Mouse (Mus musculus) embryonic facial prominence, embryonic 14.5 days (tissue): ENCODE data around the gene Rab11fip4. TPM values are rescaled to one million over a fixed set of nuclear protein-coding genes. Genes with fewer than 3 reads are reported as not detected.

Experiments
- ATAC-seq: fragments of 200-750 bp; cut with Nextera tagmentation; 2 replicates; pipeline ENCODE4 v1.8.0; 2017; ENCODE audit warnings: low read depth, moderate number of reproducible peaks, moderate TSS enrichment
- DNase-seq: peaks from one replicate; pipeline ENCODE4 v3.0.0-alpha.2; 2015; ENCODE audit warnings: low spot score
- H3K27ac ChIP-seq: fragments of 300-500 bp; sonication (generic); replicated peaks from 2 replicates; pipeline ENCODE4 v1.5.1; 2014; ENCODE audit warnings: low read depth, mild to moderate bottlenecking, low read length, moderate library complexity
- H3K27me3 ChIP-seq: fragments of 300-500 bp; sonication (generic); replicated peaks from 2 replicates; pipeline ENCODE4 v1.6.1; 2014; ENCODE audit warnings: low read length; ENCODE audit not compliant: control insufficient read depth, insufficient read depth
- H3K36me3 ChIP-seq: fragments of 300-500 bp; sonication (generic); 2 replicates; pipeline ENCODE4 v1.6.1; 2014; ENCODE audit warnings: low read length, mixed read lengths; ENCODE audit not compliant: control insufficient read depth, insufficient read depth
- H3K4me1 ChIP-seq: fragments of 300-500 bp; sonication (generic); 2 replicates; pipeline ENCODE4 v1.6.1; 2014; ENCODE audit warnings: antibody characterized with exemption, low read length; ENCODE audit not compliant: control insufficient read depth, insufficient read depth
- H3K4me2 ChIP-seq: fragments of 300-500 bp; sonication (generic); 2 replicates; pipeline ENCODE4 v1.6.1; 2014; ENCODE audit warnings: low read depth, mild to moderate bottlenecking, low read length, moderate library complexity, mixed read lengths
- H3K4me3 ChIP-seq: fragments of 300-500 bp; sonication (generic); 2 replicates; pipeline ENCODE4 v1.5.1; 2014; ENCODE audit warnings: low read depth, mild to moderate bottlenecking, low read length
- H3K9ac ChIP-seq: fragments of 300-500 bp; sonication (generic); 2 replicates; pipeline ENCODE4 v1.6.1; 2014; ENCODE audit warnings: low read depth, mild to moderate bottlenecking, low read length, moderate library complexity, mixed read lengths
- H3K9me3 ChIP-seq: fragments of 300-500 bp; sonication (generic); 2 replicates; pipeline ENCODE4 v1.6.1; 2016; ENCODE audit warnings: low read length; ENCODE audit not compliant: control insufficient read depth
- WGBS: fragments of 180-500 bp; shearing (Covaris S2); extraction: QIAGEN DNeasy Blood & Tissue Kit; methylation state at CpG from one replicate; pipeline ENCODE4 v1.1.7; 2014; 5-methylcytosine and 5-hydroxymethylcytosine counted together
- polyA plus RNA-seq: library from polyadenylated mRNA; unstranded; fragments of >200 nt; fragmentation: Nextera tagmentation; extraction: Ambion mirVana; gene quantifications from 2 replicates; pipeline ENCODE4 v1.2.1, GENCODE M21; 2014

The Rab11fip4 gene
- polyA plus RNA-seq, 1 experiment from 2014 or later, result 5.4 TPM

DNA sequence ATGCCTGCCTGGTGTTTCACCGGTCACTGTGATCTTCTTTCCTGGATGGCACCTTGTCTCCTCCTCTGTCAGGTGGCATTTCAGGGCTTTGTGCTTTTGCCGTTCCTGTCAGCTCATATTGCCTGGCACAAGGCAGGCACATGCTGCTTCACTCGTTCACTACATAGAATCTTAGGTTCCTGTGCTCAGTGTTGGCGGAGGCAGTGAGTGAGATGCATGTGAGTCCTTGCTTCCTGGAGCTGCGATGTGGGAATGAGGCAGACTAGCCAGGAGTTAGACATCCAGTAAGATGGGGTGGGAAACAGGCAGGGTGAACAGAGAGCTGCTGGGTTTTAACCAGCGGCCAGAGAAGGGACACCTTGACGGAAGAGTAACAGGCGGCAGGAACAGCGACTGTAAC is 72.1 kb downstream of the Rab11fip4 start:
- Histone ChIP-seq H3K9me3 (no peaks in the 10 kb centered on the region), H3K4me2 (peak overlapping the region; percentile 99), H3K36me3 (no peaks in the 10 kb centered on the region), H3K27me3 (no peaks in the 10 kb centered on the region), H3K9ac (peak overlapping the region; percentile 38; the same call in 1 of the 2 replicates), H3K27ac (no peak overlapping the region), H3K4me1 (peaks cover 6% of the 10 kb centered on the region), H3K4me3 (0 out of 2 replicates have a peak overlapping the region, but pooled peaks have one; percentile 69)
- no peak for DNase-seq
- WGBS, result 82% methylated on average over 9 of the region's 9 CpGs
- no peak for ATAC-seq

DNA sequence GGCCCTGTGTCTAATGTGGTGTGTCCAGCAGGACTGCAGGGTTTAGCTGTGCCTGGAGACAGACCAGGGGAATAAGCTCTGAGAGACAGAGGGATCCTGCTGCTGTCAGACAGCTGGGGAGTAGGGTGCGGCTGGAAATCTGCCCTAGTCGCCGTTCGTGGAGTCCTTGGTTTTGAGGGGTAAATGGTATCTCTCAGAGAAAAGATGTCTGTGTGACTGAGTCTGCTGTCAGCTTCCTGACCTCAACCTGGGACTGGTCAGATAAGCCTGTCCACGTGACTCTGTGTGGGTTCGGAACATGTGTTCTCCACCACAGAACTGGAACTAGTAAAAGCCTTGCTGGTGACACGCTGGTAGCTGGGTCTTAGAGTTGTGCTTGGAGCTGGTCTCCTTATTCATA is 72.6 kb downstream of the Rab11fip4 start:
- Histone ChIP-seq H3K9ac (peak overlapping the region; percentile 38; the same call in 1 of the 2 replicates), H3K36me3 (no peaks in the 10 kb centered on the region), H3K4me3 (no peak overlapping the region), H3K27ac (no peak overlapping the region), H3K9me3 (no peaks in the 10 kb centered on the region), H3K4me2 (peak overlapping the region; percentile 99; the same call in 1 of the 2 replicates), H3K4me1 (peaks cover 6% of the 10 kb centered on the region), H3K27me3 (no peaks in the 10 kb centered on the region)
- ATAC-seq, result no peak
- no peak for DNase-seq
- 84% methylated on average over 7 of the region's 7 CpGs for WGBS

DNA sequence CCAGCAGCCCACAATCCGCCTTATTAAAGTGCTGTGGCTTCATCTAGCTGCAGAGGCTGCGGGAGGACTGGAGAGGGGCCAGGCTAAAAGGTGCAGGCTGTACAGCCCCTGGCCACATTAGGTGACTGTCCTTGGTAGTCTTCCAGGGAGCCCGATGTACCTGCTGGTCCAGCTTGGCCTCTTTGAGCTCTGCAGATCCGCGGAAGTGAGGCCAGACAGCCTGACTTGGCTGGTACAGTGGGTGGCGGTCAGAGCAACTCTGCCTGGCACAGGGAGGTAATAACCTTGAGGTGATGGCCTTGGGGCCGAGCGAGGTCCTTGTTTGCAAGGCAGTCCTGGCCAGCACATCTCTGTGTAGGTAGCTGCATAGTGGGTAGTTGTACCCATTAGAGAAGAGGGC is 75.5 kb downstream of the Rab11fip4 start:
- DNase-seq, result no peak
- Histone ChIP-seq H3K36me3 (no peaks in the 10 kb centered on the region), H3K9me3 (no peaks in the 10 kb centered on the region), H3K9ac (no peak overlapping the region), H3K4me3 (no peak overlapping the region), H3K4me1 (peaks cover 25% of the 10 kb centered on the region), H3K4me2 (no peak overlapping the region), H3K27ac (no peak overlapping the region), H3K27me3 (no peaks in the 10 kb centered on the region)
- no peak for ATAC-seq
- 80% methylated on average over 8 of the region's 8 CpGs for WGBS

DNA sequence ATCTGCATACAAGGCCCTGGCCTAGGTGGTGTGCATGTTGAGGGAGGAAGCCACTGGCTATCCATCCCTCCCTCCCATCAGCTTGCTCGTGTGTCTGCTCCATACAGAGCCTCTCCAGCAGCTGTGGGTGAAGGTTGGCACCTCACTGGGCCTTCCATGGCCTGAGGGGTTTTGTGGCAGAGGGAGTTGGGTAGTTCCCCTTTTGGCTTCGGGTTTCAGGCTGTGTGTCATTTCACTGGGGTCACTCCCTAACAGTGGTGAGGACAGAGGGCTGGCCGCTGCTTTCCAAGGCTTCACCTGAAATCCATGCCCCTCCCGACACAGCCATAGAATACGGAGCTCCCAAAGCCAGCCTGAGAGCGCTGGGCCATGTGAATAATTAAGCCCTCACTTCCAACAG is 78.2 kb downstream of the Rab11fip4 start:
- 43% methylated on average over 6 of the region's 6 CpGs for WGBS
- H3K36me3 ChIP-seq, result no peaks in the 10 kb centered on the region
- H3K27me3 ChIP-seq, result no peaks in the 10 kb centered on the region
- H3K9me3 ChIP-seq, result no peaks in the 10 kb centered on the region
- H3K4me2 ChIP-seq, result no peak overlapping the region
- H3K9ac ChIP-seq, result no peak overlapping the region
- ATAC-seq (peak; percentile 31; the same call in 1 of the 2 replicates), DNase-seq (peak; percentile 27)
- peak overlapping the region; percentile 83 for H3K27ac ChIP-seq
- H3K4me1 ChIP-seq, result peaks cover 31% of the 10 kb centered on the region
- H3K4me3 ChIP-seq, result no peak overlapping the region

DNA sequence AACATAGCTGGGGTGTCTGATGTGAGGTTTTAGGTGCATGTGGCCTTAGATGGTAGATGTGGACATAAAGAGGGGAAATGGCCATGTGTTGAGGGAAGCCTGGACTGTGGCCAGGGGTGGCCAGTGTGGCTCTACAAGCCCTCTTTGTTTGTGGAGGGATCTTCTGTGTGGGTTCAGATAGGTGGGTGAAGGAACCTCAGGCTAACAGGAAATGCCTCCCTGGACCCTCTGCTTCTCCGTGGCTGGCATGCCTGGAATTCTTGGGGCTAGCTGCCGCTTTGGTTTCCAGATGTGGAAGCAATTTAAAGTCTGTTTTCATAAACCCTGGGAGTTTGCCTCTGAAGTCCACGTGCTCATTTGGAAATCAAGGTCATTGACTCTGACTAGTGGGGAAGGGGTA is 78.9 kb downstream of the Rab11fip4 start:
- H3K36me3 ChIP-seq, result no peaks in the 10 kb centered on the region
- peak overlapping the region; percentile 83 for H3K27ac ChIP-seq
- no peaks in the 10 kb centered on the region for H3K27me3 ChIP-seq
- H3K4me1 ChIP-seq, result peaks cover 31% of the 10 kb centered on the region
- 0% methylated on average over 3 of the region's 3 CpGs for WGBS
- ATAC-seq (no peak), DNase-seq (peak; percentile 63)
- H3K9ac ChIP-seq, result no peak overlapping the region
- H3K4me2 ChIP-seq, result no peak overlapping the region
- H3K9me3 ChIP-seq, result no peaks in the 10 kb centered on the region
- no peak overlapping the region for H3K4me3 ChIP-seq

DNA sequence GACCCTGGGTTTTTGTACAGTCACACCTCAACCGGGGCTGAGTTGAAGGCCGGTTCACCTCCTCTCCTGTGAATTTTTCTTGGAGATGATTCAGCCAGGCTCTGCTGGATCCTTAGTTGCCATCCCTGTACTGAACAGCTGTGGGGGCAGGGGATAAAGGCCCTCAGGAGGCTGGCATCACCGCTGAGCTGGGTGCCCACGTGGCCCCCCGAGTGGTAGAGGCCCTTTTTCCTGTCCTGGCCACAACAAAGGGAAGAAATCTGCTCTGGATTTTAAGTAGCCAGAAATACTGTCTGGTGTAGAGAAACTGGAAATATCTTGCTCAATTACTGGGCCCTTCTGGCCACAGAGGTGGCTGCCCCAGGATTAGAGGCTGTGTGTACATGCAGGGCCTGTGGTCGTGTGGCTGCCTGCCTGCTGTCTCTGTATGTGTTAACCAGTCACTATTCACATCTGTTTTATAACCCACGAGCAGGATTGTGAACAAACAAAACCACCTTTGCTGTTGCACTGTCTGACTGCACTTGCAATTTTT is 79.5 kb downstream of the Rab11fip4 start:
- peaks cover 31% of the 10 kb centered on the region for H3K4me1 ChIP-seq

DNA sequence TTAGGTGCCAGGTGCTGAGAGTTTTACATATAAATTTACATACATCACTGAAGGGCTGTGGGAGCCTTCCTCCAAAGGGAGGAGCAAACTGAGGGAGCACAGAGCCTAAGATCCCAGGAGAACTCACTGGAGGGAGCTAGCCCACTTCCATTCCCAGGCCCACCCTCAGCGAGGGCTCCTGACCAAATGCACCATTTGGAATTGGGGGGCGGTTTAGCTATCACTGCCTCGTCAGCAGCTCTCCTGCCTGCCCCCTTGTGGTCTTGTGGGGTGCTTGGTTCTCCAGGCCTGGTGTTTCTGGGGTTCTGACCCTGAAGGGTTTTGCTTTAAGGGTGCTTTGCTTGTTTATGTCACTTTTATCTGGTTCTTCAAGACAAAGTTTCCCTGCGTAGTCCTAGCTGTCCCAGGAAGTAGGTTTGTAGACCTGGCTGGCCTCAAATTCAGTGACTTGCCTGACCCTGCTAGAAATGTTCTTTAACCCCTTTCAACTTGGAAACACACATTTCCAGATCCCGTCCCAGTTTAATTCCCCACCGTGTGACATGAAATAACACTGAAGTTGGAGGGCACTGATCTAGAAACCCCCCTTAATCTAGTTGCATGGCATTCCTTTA is 80.8 kb downstream of the Rab11fip4 start:
- no peak overlapping the region for H3K9ac ChIP-seq
- H3K9me3 ChIP-seq, result no peaks in the 10 kb centered on the region
- peaks cover 31% of the 10 kb centered on the region for H3K4me1 ChIP-seq
- DNase-seq (peak; percentile 32), ATAC-seq (no peak)
- no peak overlapping the region for H3K4me2 ChIP-seq
- H3K36me3 ChIP-seq, result no peaks in the 10 kb centered on the region
- no peak overlapping the region for H3K27ac ChIP-seq
- no peak overlapping the region for H3K4me3 ChIP-seq
- WGBS, result 63% methylated on average over 6 of the region's 6 CpGs
- no peaks in the 10 kb centered on the region for H3K27me3 ChIP-seq

More for the DNA sequence above, 79.5 kb downstream of the Rab11fip4 start:
- Histone ChIP-seq H3K36me3 (no peaks in the 10 kb centered on the region), H3K4me3 (no peak overlapping the region), H3K27me3 (no peaks in the 10 kb centered on the region), H3K9me3 (no peaks in the 10 kb centered on the region), H3K4me2 (no peak overlapping the region), H3K27ac (peak overlapping the region; percentile 83), H3K9ac (no peak overlapping the region)
- WGBS, result 27% methylated on average over 7 of the region's 7 CpGs
- DNase-seq (peak; percentile 34), ATAC-seq (no peak)

DNA sequence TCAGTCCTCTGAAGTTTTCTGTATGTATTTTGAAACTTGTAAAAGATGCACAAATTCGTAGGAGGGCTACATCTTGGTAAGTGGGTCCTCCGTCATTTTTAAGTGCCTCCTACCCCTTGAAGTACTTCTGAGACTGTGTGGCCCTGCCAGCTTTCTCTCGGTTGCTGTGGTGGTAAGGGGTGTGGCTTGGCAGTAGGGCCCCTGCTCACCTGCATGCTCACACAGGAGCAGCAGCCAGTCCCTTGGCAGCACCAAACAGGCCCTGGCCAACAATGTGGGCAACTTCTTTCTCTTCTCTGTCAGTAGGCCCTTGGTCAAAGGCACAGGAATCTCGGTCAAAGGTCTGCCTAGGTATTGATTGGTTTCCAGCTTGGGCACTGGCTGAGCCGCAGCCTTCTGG is 82.1 kb downstream of the Rab11fip4 start:
- ATAC-seq, result no peak
- WGBS, result 71% methylated on average over 5 of the region's 5 CpGs
- Histone ChIP-seq H3K9me3 (no peaks in the 10 kb centered on the region), H3K4me1 (peaks cover 31% of the 10 kb centered on the region), H3K36me3 (no peaks in the 10 kb centered on the region), H3K9ac (no peak overlapping the region), H3K27ac (no peak overlapping the region), H3K27me3 (no peaks in the 10 kb centered on the region), H3K4me3 (no peak overlapping the region), H3K4me2 (no peak overlapping the region)
- no peak for DNase-seq

DNA sequence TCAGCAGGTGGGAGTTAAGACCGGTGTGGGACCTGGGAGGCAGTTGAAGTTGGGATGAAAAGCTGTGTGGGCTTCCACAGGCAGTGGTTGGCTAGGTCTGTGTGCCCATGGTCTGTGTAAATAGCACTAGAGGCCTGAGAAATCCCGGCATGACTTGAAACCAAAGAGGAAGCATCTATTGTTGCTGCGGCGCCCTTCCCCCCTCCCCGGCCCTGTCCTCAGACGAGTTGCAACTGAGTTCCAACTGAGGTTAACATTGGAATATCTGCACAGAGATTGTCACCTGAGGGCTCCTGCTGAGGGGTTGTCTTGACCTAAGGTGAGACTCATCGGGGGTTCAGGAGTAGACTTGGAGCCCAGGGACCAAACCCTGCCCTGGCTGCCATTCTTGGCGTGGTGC is 82.7 kb downstream of the Rab11fip4 start:
- H3K4me1 ChIP-seq, result peaks cover 31% of the 10 kb centered on the region
- H3K9me3 ChIP-seq, result no peaks in the 10 kb centered on the region
- WGBS, result 73% methylated on average over 8 of the region's 8 CpGs
- ATAC-seq (no peak), DNase-seq (no peak)
- H3K27ac ChIP-seq, result no peak overlapping the region
- H3K4me3 ChIP-seq, result no peak overlapping the region
- no peaks in the 10 kb centered on the region for H3K36me3 ChIP-seq
- no peaks in the 10 kb centered on the region for H3K27me3 ChIP-seq
- no peak overlapping the region for H3K4me2 ChIP-seq
- no peak overlapping the region for H3K9ac ChIP-seq
